Mouse (Mus musculus) granulocyte monocyte progenitor cell, adult 5-6 weeks (primary cell): Measurements from ENCODE around the gene Cxcr2. TPM values are rescaled to one million over a fixed set of nuclear protein-coding genes. Genes with fewer than 3 reads are reported as not detected.

Experiments used
- ATAC-seq: replicated peaks from 2 replicates; pipeline ENCODE4 v1.8.0; 2016; ENCODE audit warnings: mild to moderate bottlenecking, moderate TSS enrichment, inconsistent platforms; ENCODE audit not compliant: poor library complexity, severe bottlenecking
- total RNA-seq, 2 experiments: library from RNA; stranded (forward) in 1 of 2; stranded (reverse) in 1 of 2; fragments of 200-712, 200-1000 nt in 1 of 2; fragments of >200 nt in 1 of 2; fragmentation: Nextera tagmentation in 1 of 2; gene quantifications; 2 replicates each; pipeline ENCODE4 v1.2.3; 2014 to 2017

Gene Cxcr2
- total RNA-seq, 2 experiments from 2014 or later: 8.7 to 9.4 TPM

- peak; percentile 85 for ATAC-seq
These were observed 42.2 kb downstream of the Cxcr2 start for GRCm38 (mm10) chr1:74195961-74196360.

- ATAC-seq: no peak
These were observed 43.0 kb downstream of the Cxcr2 start for GRCm38 (mm10) chr1:74196621-74197419.

- ATAC-seq: peak; percentile 40; the same call in 1 of the 2 replicates
These were observed 44.1 kb downstream of the Cxcr2 start for GRCm38 (mm10) chr1:74197726-74198470.

GRCm38 (mm10) chr1:74199046-74199445 is 45.3 kb downstream of the Cxcr2 start:
- ATAC-seq: no peak

- ATAC-seq: peak; percentile 35
These were observed 47.5 kb downstream of the Cxcr2 start for GRCm38 (mm10) chr1:74201048-74201844.

GRCm38 (mm10) chr1:74203457-74203856 is 49.7 kb downstream of the Cxcr2 start:
- ATAC-seq: no peak

GRCm38 (mm10) chr1:74205881-74206280 is 52.1 kb downstream of the Cxcr2 start:
- ATAC-seq: peak; percentile 73

- no peak; the same call in 1 of the 2 replicates for ATAC-seq
These were observed 52.9 kb downstream of the Cxcr2 start for GRCm38 (mm10) chr1:74206642-74207041.

GRCm38 (mm10) chr1:74207906-74208305 is 54.1 kb downstream of the Cxcr2 start:
- no peak for ATAC-seq

- no peak for ATAC-seq
These were observed 55.2 kb downstream of the Cxcr2 start for GRCm38 (mm10) chr1:74208941-74209340.

Other genes starting within 250 kb of the Cxcr2 start
- gene Tns1, start 29.5 kb upstream of the Cxcr2 start, total RNA-seq (2014; fragmentation: Nextera tagmentation): 10.9 and 29.0 TPM in 2 replicates
- gene Tns1, start 29.5 kb upstream of the Cxcr2 start, total RNA-seq (2017): 3.0 and 4.7 TPM in 2 replicates
- 1.4 and 2.0 TPM in 2 replicates for gene Rufy4, start 28.4 kb upstream of the Cxcr2 start, total RNA-seq (2014; fragmentation: Nextera tagmentation)
- 0.30 TPM in 1 of 2 replicates, not detected in the other for gene Rufy4, start 28.4 kb upstream of the Cxcr2 start, total RNA-seq (2017)
- gene Cxcr1, start 40.6 kb downstream of the Cxcr2 start, total RNA-seq (2014; fragmentation: Nextera tagmentation): not detected in 2 replicates
- not detected in 2 replicates for gene Cxcr1, start 40.6 kb downstream of the Cxcr2 start, total RNA-seq (2017)
- gene Arpc2, start 82.1 kb downstream of the Cxcr2 start, total RNA-seq (2014; fragmentation: Nextera tagmentation): 573 and 588 TPM in 2 replicates
- gene Arpc2, start 82.1 kb downstream of the Cxcr2 start, total RNA-seq (2017): 434 and 584 TPM in 2 replicates
- gene Gpbar1, start 124.6 kb downstream of the Cxcr2 start, total RNA-seq (2014; fragmentation: Nextera tagmentation): not detected in 2 replicates
- gene Gpbar1, start 124.6 kb downstream of the Cxcr2 start, total RNA-seq (2017): not detected in 2 replicates
- gene Aamp, start 130.7 kb downstream of the Cxcr2 start, total RNA-seq (2014; fragmentation: Nextera tagmentation): 100 and 106 TPM in 2 replicates
- 98.8 and 140 TPM in 2 replicates for gene Aamp, start 130.7 kb downstream of the Cxcr2 start, total RNA-seq (2017)
- 28.7 and 49.8 TPM in 2 replicates for gene Pnkd, start 130.9 kb downstream of the Cxcr2 start, total RNA-seq (2014; fragmentation: Nextera tagmentation)
- 9.0 and 14.1 TPM in 2 replicates for gene Pnkd, start 130.9 kb downstream of the Cxcr2 start, total RNA-seq (2017)
- gene Tmbim1, start 151.6 kb downstream of the Cxcr2 start, total RNA-seq (2014; fragmentation: Nextera tagmentation): 21.9 and 24.6 TPM in 2 replicates
- gene Tmbim1, start 151.6 kb downstream of the Cxcr2 start, total RNA-seq (2017): 13.8 and 15.0 TPM in 2 replicates
- gene Catip, start 208.1 kb downstream of the Cxcr2 start, total RNA-seq (2014; fragmentation: Nextera tagmentation): 1.9 TPM in 1 of 2 replicates, not detected in the other
- not detected in 2 replicates for gene Catip, start 208.1 kb downstream of the Cxcr2 start, total RNA-seq (2017)
- 0.38 and 0.49 TPM in 2 replicates for gene Slc11a1, start 221.2 kb downstream of the Cxcr2 start, total RNA-seq (2014; fragmentation: Nextera tagmentation)
- gene Slc11a1, start 221.2 kb downstream of the Cxcr2 start, total RNA-seq (2017): 0.26 and 0.69 TPM in 2 replicates
- gene Ctdsp1, start 237.5 kb downstream of the Cxcr2 start, total RNA-seq (2014; fragmentation: Nextera tagmentation): 81.8 and 98.1 TPM in 2 replicates
- gene Ctdsp1, start 237.5 kb downstream of the Cxcr2 start, total RNA-seq (2017): 27.7 and 33.9 TPM in 2 replicates